Mouse (Mus musculus): ENCODE results near the gene Tomm6. TPM values are rescaled to one million over a fixed set of nuclear protein-coding genes. Genes with fewer than 3 reads are reported as not detected.

The Tomm6 gene
- 19.2 TPM for polyA plus RNA-seq (2014; fragmentation: Illumina TruSeq; extraction: RNeasy Lipid Tissue Mini Kit (QIAGEN cat#74804); ENCODE audit: low read depth, low replicate concordance)

GRCm38 (mm10) chr17:47688344-47688607, at the start of gene Tomm6:
Gene Tomm6 (minus strand): TSS chr17:47688386.

GRCm38 (mm10) chr17:47736856-47737255, 48.7 kb upstream of the Tomm6 start, which contains the start of gene Tfeb:
Gene Tfeb (plus strand): TSS chr17:47737030.

GRCm38 (mm10) chr17:47726566-47726965, 38.4 kb upstream of the Tomm6 start, which contains the start of gene Pgc:
Gene Pgc (plus strand): TSS chr17:47726842.

GRCm38 (mm10) chr17:47694503-47695336, 6.5 kb upstream of the Tomm6 start, which contains the start of gene Prickle4:
Gene Prickle4 (minus strand): TSS chr17:47694736.

GRCm38 (mm10) chr17:47694442-47694502, 6.1 kb upstream of the Tomm6 start, which contains the start of gene Gm21981:
Gene Gm21981 (minus strand): TSS chr17:47694455.

GRCm38 (mm10) chr17:47688608-47689575, 706 bp upstream of the Tomm6 start, which contains the start of gene Frs3:
Gene Frs3 (plus strand): TSS chr17:47689030.

Other genes starting within 250 kb of the Tomm6 start
- gene Taf8, start 186.1 kb downstream of the Tomm6 start, polyA plus RNA-seq (2014; fragmentation: Illumina TruSeq; extraction: RNeasy Lipid Tissue Mini Kit (QIAGEN cat#74804); ENCODE audit: low read depth, low replicate concordance), result 3.5 TPM
- 5.0 TPM for gene Ccnd3, start 183.3 kb downstream of the Tomm6 start, polyA plus RNA-seq (2014; fragmentation: Illumina TruSeq; extraction: RNeasy Lipid Tissue Mini Kit (QIAGEN cat#74804); ENCODE audit: low read depth, low replicate concordance)
- gene Bysl, start 76.9 kb downstream of the Tomm6 start, polyA plus RNA-seq (2014; fragmentation: Illumina TruSeq; extraction: RNeasy Lipid Tissue Mini Kit (QIAGEN cat#74804); ENCODE audit: low read depth, low replicate concordance), result 1.1 TPM
- gene Med20, start 76.8 kb downstream of the Tomm6 start, polyA plus RNA-seq (2014; fragmentation: Illumina TruSeq; extraction: RNeasy Lipid Tissue Mini Kit (QIAGEN cat#74804); ENCODE audit: low read depth, low replicate concordance), result 10.3 TPM
- gene Gm20517, start 76.8 kb downstream of the Tomm6 start, polyA plus RNA-seq (2014; fragmentation: Illumina TruSeq; extraction: RNeasy Lipid Tissue Mini Kit (QIAGEN cat#74804); ENCODE audit: low read depth, low replicate concordance), result 0.28 TPM
- 2.1 TPM for gene Usp49, start 57.7 kb downstream of the Tomm6 start, polyA plus RNA-seq (2014; fragmentation: Illumina TruSeq; extraction: RNeasy Lipid Tissue Mini Kit (QIAGEN cat#74804); ENCODE audit: low read depth, low replicate concordance)
- gene Frs3, start 644 bp upstream of the Tomm6 start, polyA plus RNA-seq (2014; fragmentation: Illumina TruSeq; extraction: RNeasy Lipid Tissue Mini Kit (QIAGEN cat#74804); ENCODE audit: low read depth, low replicate concordance), result 2.4 TPM
- gene Gm21981, start 6.1 kb upstream of the Tomm6 start, polyA plus RNA-seq (2014; fragmentation: Illumina TruSeq; extraction: RNeasy Lipid Tissue Mini Kit (QIAGEN cat#74804); ENCODE audit: low read depth, low replicate concordance), result not detected
- not detected for gene Prickle4, start 6.3 kb upstream of the Tomm6 start, polyA plus RNA-seq (2014; fragmentation: Illumina TruSeq; extraction: RNeasy Lipid Tissue Mini Kit (QIAGEN cat#74804); ENCODE audit: low read depth, low replicate concordance)
- not detected for gene Pgc, start 38.5 kb upstream of the Tomm6 start, polyA plus RNA-seq (2014; fragmentation: Illumina TruSeq; extraction: RNeasy Lipid Tissue Mini Kit (QIAGEN cat#74804); ENCODE audit: low read depth, low replicate concordance)
- gene Tfeb, start 48.6 kb upstream of the Tomm6 start, polyA plus RNA-seq (2014; fragmentation: Illumina TruSeq; extraction: RNeasy Lipid Tissue Mini Kit (QIAGEN cat#74804); ENCODE audit: low read depth, low replicate concordance), result not detected
- not detected for gene Mdfi, start 146.3 kb upstream of the Tomm6 start, polyA plus RNA-seq (2014; fragmentation: Illumina TruSeq; extraction: RNeasy Lipid Tissue Mini Kit (QIAGEN cat#74804); ENCODE audit: low read depth, low replicate concordance)
- not detected for gene Foxp4, start 236.3 kb upstream of the Tomm6 start, polyA plus RNA-seq (2014; fragmentation: Illumina TruSeq; extraction: RNeasy Lipid Tissue Mini Kit (QIAGEN cat#74804); ENCODE audit: low read depth, low replicate concordance)